Mouse (Mus musculus): ENCODE data around the gene Huwe1. TPM values are rescaled to one million over a fixed set of nuclear protein-coding genes. Genes with fewer than 3 reads are reported as not detected.

The Huwe1 gene
- total and polyA plus RNA-seq, 2 experiments: 32.6 to 89.5 TPM

DNA sequence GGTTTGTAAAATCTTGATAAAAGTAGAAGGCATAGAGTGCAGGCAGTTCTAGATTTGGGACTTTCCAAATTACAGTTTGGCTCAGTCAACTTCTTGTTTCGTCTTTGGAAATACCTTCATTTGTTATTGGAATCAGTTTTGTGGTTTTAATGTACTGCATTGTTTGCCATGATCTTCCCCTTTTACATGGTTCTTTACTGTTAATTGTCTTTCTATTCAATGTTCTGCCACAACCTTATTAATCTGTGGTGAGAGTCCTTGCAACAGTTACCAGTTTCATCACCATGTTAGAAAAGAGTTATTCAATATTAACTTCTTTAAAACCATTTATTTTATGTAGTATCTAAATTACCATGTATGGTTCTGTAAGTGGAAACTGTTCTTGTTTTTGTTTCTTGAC, 13.0 kb downstream of the Huwe1 start:
- Histone ChIP-seq H3K27ac (replicated peaks; ENCODE audit: insufficient read depth, low read depth, low read length) (no peak overlapping the region), H3K36me3 (ENCODE audit: control insufficient read depth, insufficient read depth, low read length) (peaks cover 10% of the 10 kb centered on the region), H3K27me3 (ENCODE audit: control insufficient read depth, insufficient read depth, low read length) (no peaks in the 10 kb centered on the region), H3K9ac (ENCODE audit: low read depth, low read length) (no peak overlapping the region), H3K4me3 (ENCODE audit: insufficient read depth, low read depth, low read length) (no peak overlapping the region), H3K79me2 (ENCODE audit: control insufficient read depth, insufficient read depth, low read length) (no peaks in the 10 kb centered on the region; the same call in 1 of the 2 replicates), H3K4me1 (ENCODE audit: control insufficient read depth, insufficient read depth, low read length) (no peaks in the 10 kb centered on the region; the same call in 1 of the 2 replicates)
- DNase-seq (ENCODE audit: extremely low read depth, low read depth, low spot score): no peak
- WGBS: 68% methylated on average over 1 of the region's 1 CpGs
- no peak for TF ChIP-seq CTCF (IDR thresholded peaks at IDR 0.05; ENCODE audit: low read depth, low read length)
- no peak for TF ChIP-seq POLR2A (IDR thresholded peaks at IDR 0.05; ENCODE audit: extremely low read depth, insufficient read depth, low read length)

DNA sequence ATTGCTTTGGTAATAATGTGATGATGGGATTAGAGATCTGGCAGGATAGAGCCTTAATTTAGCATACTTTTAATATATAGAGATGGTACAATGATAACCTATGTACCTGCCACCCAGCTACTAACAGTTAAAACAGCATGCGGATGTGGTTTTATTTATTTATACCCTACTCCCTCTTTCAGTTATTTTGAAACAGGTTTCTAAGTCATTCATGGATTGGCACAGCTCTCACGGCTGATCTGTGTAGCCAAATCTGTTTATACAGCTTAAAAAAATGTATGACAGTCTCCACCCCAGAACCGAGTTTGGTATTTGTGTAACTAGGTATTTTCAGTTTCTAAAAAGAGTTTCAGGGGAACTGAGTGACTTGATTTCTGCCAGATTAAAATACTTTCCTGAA, 17.1 kb downstream of the Huwe1 start:
- H3K4me3 ChIP-seq (ENCODE audit: insufficient read depth, low read depth, low read length): no peak overlapping the region
- no peak overlapping the region for H3K9ac ChIP-seq (ENCODE audit: low read depth, low read length)
- peaks cover 5% of the 10 kb centered on the region for H3K36me3 ChIP-seq (ENCODE audit: control insufficient read depth, insufficient read depth, low read length)
- H3K4me1 ChIP-seq (ENCODE audit: control insufficient read depth, insufficient read depth, low read length): peaks cover 2% of the 10 kb centered on the region; the same call in 1 of the 2 replicates
- H3K27ac ChIP-seq (replicated peaks; ENCODE audit: insufficient read depth, low read depth, low read length): no peak overlapping the region
- 23% methylated on average over 3 of the region's 3 CpGs for WGBS
- no peak for TF ChIP-seq CTCF (IDR thresholded peaks at IDR 0.05; ENCODE audit: low read depth, low read length)
- TF ChIP-seq POLR2A (IDR thresholded peaks at IDR 0.05; ENCODE audit: extremely low read depth, insufficient read depth, low read length): no peak
- peak; percentile 34 for DNase-seq (ENCODE audit: extremely low read depth, low read depth, low spot score)
- no peaks in the 10 kb centered on the region for H3K27me3 ChIP-seq (ENCODE audit: control insufficient read depth, insufficient read depth, low read length)
- H3K79me2 ChIP-seq (ENCODE audit: control insufficient read depth, insufficient read depth, low read length): no peaks in the 10 kb centered on the region; the same call in 1 of the 2 replicates

GRCm38 (mm10) chrX:151828971-151829370, 28.4 kb downstream of the Huwe1 start:
- H3K4me3 ChIP-seq (ENCODE audit: insufficient read depth, low read depth, low read length): no peak overlapping the region
- TF ChIP-seq CTCF (IDR thresholded peaks at IDR 0.05; ENCODE audit: low read depth, low read length) (no peak), POLR2A (IDR thresholded peaks at IDR 0.05; ENCODE audit: extremely low read depth, insufficient read depth, low read length) (no peak)
- WGBS: 25% methylated on average over 1 of the region's 1 CpGs
- H3K79me2 ChIP-seq (ENCODE audit: control insufficient read depth, insufficient read depth, low read length): peaks cover 20% of the 10 kb centered on the region
- no peak overlapping the region for H3K9ac ChIP-seq (ENCODE audit: low read depth, low read length)
- H3K4me1 ChIP-seq (ENCODE audit: control insufficient read depth, insufficient read depth, low read length): peaks cover 2% of the 10 kb centered on the region
- H3K36me3 ChIP-seq (ENCODE audit: control insufficient read depth, insufficient read depth, low read length): no peaks in the 10 kb centered on the region
- no peak overlapping the region for H3K27ac ChIP-seq (replicated peaks; ENCODE audit: insufficient read depth, low read depth, low read length)
- DNase-seq (ENCODE audit: extremely low read depth, low read depth, low spot score): no peak
- H3K27me3 ChIP-seq (ENCODE audit: control insufficient read depth, insufficient read depth, low read length): no peaks in the 10 kb centered on the region

DNA sequence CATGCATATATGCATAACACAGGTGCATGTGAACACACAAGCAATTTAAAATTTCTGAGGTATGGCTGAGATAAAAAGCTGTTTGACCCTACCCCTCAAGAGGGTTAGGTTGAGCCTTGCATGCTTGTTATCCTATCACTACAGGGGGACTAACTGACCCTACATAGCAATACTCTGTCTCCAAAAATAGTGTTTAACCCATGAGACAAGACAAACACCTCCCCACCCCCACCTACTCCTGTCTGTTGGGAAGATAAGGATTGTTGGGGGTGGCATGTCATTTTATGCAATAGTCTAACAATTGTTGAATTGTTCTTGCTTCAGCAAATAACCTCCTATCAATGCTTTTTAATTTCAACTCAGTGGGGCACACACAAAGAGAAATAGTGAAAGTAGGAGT, 30.7 kb downstream of the Huwe1 start:
- no peak for TF ChIP-seq POLR2A (IDR thresholded peaks at IDR 0.05; ENCODE audit: extremely low read depth, insufficient read depth, low read length)
- no peak for TF ChIP-seq CTCF (IDR thresholded peaks at IDR 0.05; ENCODE audit: low read depth, low read length)
- no peak overlapping the region for H3K9ac ChIP-seq (ENCODE audit: low read depth, low read length)
- H3K27ac ChIP-seq (replicated peaks; ENCODE audit: insufficient read depth, low read depth, low read length): no peak overlapping the region
- H3K4me3 ChIP-seq (ENCODE audit: insufficient read depth, low read depth, low read length): no peak overlapping the region
- H3K27me3 ChIP-seq (ENCODE audit: control insufficient read depth, insufficient read depth, low read length): no peaks in the 10 kb centered on the region
- peaks cover 17% of the 10 kb centered on the region for H3K79me2 ChIP-seq (ENCODE audit: control insufficient read depth, insufficient read depth, low read length)
- H3K36me3 ChIP-seq (ENCODE audit: control insufficient read depth, insufficient read depth, low read length): no peaks in the 10 kb centered on the region
- H3K4me1 ChIP-seq (ENCODE audit: control insufficient read depth, insufficient read depth, low read length): peaks cover 2% of the 10 kb centered on the region
- DNase-seq (ENCODE audit: extremely low read depth, low read depth, low spot score): no peak

DNA sequence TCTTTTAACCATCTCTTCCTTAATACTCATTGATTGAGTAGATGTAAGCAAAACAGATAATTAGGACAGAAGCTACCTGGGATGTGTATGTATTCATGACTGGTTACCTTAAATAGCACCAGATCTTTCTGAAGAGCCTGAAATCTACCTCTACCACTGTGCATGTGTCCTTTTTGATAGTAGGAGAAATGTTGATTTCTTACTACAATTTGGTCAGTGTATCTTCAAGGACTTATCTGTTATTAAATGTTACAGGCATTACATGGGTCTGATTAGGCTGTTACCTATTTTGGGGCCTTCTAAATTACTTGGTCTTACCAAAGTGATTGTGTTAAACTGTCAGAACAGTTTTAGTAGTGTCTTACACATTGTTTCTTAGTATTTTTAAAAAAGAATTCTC, 32.4 kb downstream of the Huwe1 start:
- Histone ChIP-seq H3K27me3 (ENCODE audit: control insufficient read depth, insufficient read depth, low read length) (no peaks in the 10 kb centered on the region), H3K79me2 (ENCODE audit: control insufficient read depth, insufficient read depth, low read length) (peaks cover 10% of the 10 kb centered on the region; the same call in 1 of the 2 replicates), H3K36me3 (ENCODE audit: control insufficient read depth, insufficient read depth, low read length) (0 out of 2 replicates have a peak, but pooled peaks cover 2% of the 10 kb centered on the region), H3K9ac (ENCODE audit: low read depth, low read length) (no peak overlapping the region), H3K4me3 (ENCODE audit: insufficient read depth, low read depth, low read length) (no peak overlapping the region), H3K27ac (replicated peaks; ENCODE audit: insufficient read depth, low read depth, low read length) (no peak overlapping the region), H3K4me1 (ENCODE audit: control insufficient read depth, insufficient read depth, low read length) (peaks cover 2% of the 10 kb centered on the region)
- TF ChIP-seq CTCF (IDR thresholded peaks at IDR 0.05; ENCODE audit: low read depth, low read length) (no peak), POLR2A (IDR thresholded peaks at IDR 0.05; ENCODE audit: extremely low read depth, insufficient read depth, low read length) (no peak)
- no peak for DNase-seq (ENCODE audit: extremely low read depth, low read depth, low spot score)

GRCm38 (mm10) chrX:151859436-151859835, 58.8 kb downstream of the Huwe1 start:
- no peak for DNase-seq (ENCODE audit: extremely low read depth, low read depth, low spot score)
- TF ChIP-seq CTCF (IDR thresholded peaks at IDR 0.05; ENCODE audit: low read depth, low read length) (no peak), POLR2A (IDR thresholded peaks at IDR 0.05; ENCODE audit: extremely low read depth, insufficient read depth, low read length) (no peak)
- 33% methylated on average over 8 of the region's 8 CpGs for WGBS
- no peak overlapping the region for H3K9ac ChIP-seq (ENCODE audit: low read depth, low read length)
- H3K4me1 ChIP-seq (ENCODE audit: control insufficient read depth, insufficient read depth, low read length): no peaks in the 10 kb centered on the region
- H3K36me3 ChIP-seq (ENCODE audit: control insufficient read depth, insufficient read depth, low read length): peaks cover 27% of the 10 kb centered on the region
- H3K79me2 ChIP-seq (ENCODE audit: control insufficient read depth, insufficient read depth, low read length): no peaks in the 10 kb centered on the region
- no peak overlapping the region for H3K4me3 ChIP-seq (ENCODE audit: insufficient read depth, low read depth, low read length)
- no peaks in the 10 kb centered on the region for H3K27me3 ChIP-seq (ENCODE audit: control insufficient read depth, insufficient read depth, low read length)
- no peak overlapping the region for H3K27ac ChIP-seq (replicated peaks; ENCODE audit: insufficient read depth, low read depth, low read length)
